11 mouse cellular contexts compared by ENCODE assay signal in genomic region chr14:71241655-71242390, GRCm38 (mm10).
DNase-seq lines count a peak whose midpoint lies in the region; ATAC-seq lines count a peak whose summit lies in the region.
"Had no signal": no experiment of that assay in that cellular context is flagged by ENCODE, and none has a peak within 500 bp of the region (broad histone marks: within the 10 kb centered on the region; RNA-seq: fewer than 3 reads in every experiment).

No protein-coding gene starts in this region.

- no peaks in the 10 kb centered on the region; the same call in 1 of the 2 replicates for H3K27me3 ChIP-seq in forebrain, embryonic 15.5 days
- no peaks in the 10 kb centered on the region for H3K27me3 ChIP-seq in midbrain, embryonic 11.5 days (ENCODE audit: control insufficient read depth, insufficient read depth, low read length)

- H3K4me3 ChIP-seq in forebrain, embryonic 15.5 days = no peak overlapping the region
- no peak overlapping the region for H3K4me3 ChIP-seq in midbrain, embryonic 11.5 days (ENCODE audit: low read depth, low read length)
- H3K4me3 ChIP-seq: gastrocnemius, adult 2 months had no signal

- DNase-seq in cerebellum, postnatal 10 days = peak; percentile 19 to 36
- DNase-seq in cerebellum, adult 18-20 months = no peak
- peak; percentile 42 for DNase-seq in Muller cell, postnatal 12 days (ENCODE audit: inconsistent ontology term)
- peak; percentile 90 for DNase-seq in midbrain, embryonic 11.5 days (ENCODE audit: low spot score, missing footprints)
- DNase-seq in gastrocnemius, postnatal 4 days (ENCODE audit: low spot score in 2 of 2) = no peak
- no peak for DNase-seq in urinary bladder, postnatal 4 days (ENCODE audit: low spot score in 2 of 2)
- DNase-seq: cerebellum, adult 11 months; gastrocnemius, adult 2 months; spleen, adult 18-20 months had no signal

- H3K4me1 ChIP-seq in forebrain, embryonic 15.5 days = peaks cover 14% of the 10 kb centered on the region
- H3K4me1 ChIP-seq in midbrain, embryonic 11.5 days (ENCODE audit: control insufficient read depth, insufficient read depth, low read length) = peaks cover 12% of the 10 kb centered on the region

- WGBS in forebrain, embryonic 15.5 days = 6% methylated on average over 10 of the region's 10 CpGs
- 26% methylated on average over 10 of the region's 10 CpGs for WGBS in midbrain, embryonic 11.5 days

- peak; percentile 94 for ATAC-seq in forebrain, embryonic 15.5 days (replicated peaks)
- ATAC-seq in midbrain, embryonic 11.5 days (ENCODE audit: low FRiP score) = peak; percentile 88
- no peak for ATAC-seq in erythroid progenitor cell, adult 5-6 weeks (replicated peaks; ENCODE audit: low FRiP score, poor library complexity, severe bottlenecking)

- no peak overlapping the region for H3K9ac ChIP-seq in forebrain, embryonic 15.5 days (replicated peaks)
- no peak overlapping the region for H3K9ac ChIP-seq in midbrain, embryonic 11.5 days (ENCODE audit: low read length)

- no peaks in the 10 kb centered on the region for H3K9me3 ChIP-seq in forebrain, embryonic 15.5 days
- H3K9me3 ChIP-seq in midbrain, embryonic 11.5 days (ENCODE audit: control insufficient read depth, low read length) = no peaks in the 10 kb centered on the region

- peak overlapping the region; percentile 29; the same call in 1 of the 2 replicates for H3K27ac ChIP-seq in forebrain, embryonic 15.5 days (replicated peaks)
- H3K27ac ChIP-seq in midbrain, embryonic 11.5 days (ENCODE audit: low read depth, low read length) = peak overlapping the region; percentile 37; the same call in 1 of the 2 replicates
- H3K27ac ChIP-seq: gastrocnemius, adult 2 months had no signal

- no peak overlapping the region for H3K4me2 ChIP-seq in forebrain, embryonic 15.5 days (replicated peaks)
- H3K4me2 ChIP-seq in midbrain, embryonic 11.5 days = no peak overlapping the region

- no peaks in the 10 kb centered on the region for H3K36me3 ChIP-seq in forebrain, embryonic 15.5 days
- no peaks in the 10 kb centered on the region for H3K36me3 ChIP-seq in midbrain, embryonic 11.5 days (ENCODE audit: control insufficient read depth, insufficient read depth, low read length)

Comparison
In these comparisons a context has a peak if more than half of its experiments do, and no peak if none do; other contexts are left out.
1. DNase-seq: peak in cerebellum, postnatal 10 days (2 of 2), Muller cell, postnatal 12 days (single experiment) and midbrain, embryonic 11.5 days (single experiment); none in cerebellum, adult 18-20 months (0 of 2), gastrocnemius, postnatal 4 days (0 of 2) and urinary bladder, postnatal 4 days (0 of 2).